Mouse (Mus musculus) lung, postnatal 4 days (tissue): ENCODE measurements around the gene Ret.

Experiments
- DNase-seq, 2 experiments: peaks; one replicate each; pipeline ENCODE4 v3.0.0; 2021

The Ret gene

GRCm38 (mm10) chr6:118173251-118173974 lies 24.1 kb downstream of the Ret start:
- DNase-seq = peak in 1 of 2 experiments; percentile 19

GRCm38 (mm10) chr6:118171386-118171785 lies 26.1 kb downstream of the Ret start:
- peak in 1 of 2 experiments; percentile 19 for DNase-seq

GRCm38 (mm10) chr6:118168106-118168505 lies 29.4 kb downstream of the Ret start:
- peak in 1 of 2 experiments; percentile 16 for DNase-seq

- DNase-seq = no peak
Observed at GRCm38 (mm10) chr6:118167013-118167412, 30.5 kb downstream of the Ret start.

GRCm38 (mm10) chr6:118165516-118165915 lies 32.0 kb downstream of the Ret start:
- DNase-seq = no peak

- no peak for DNase-seq
Observed at GRCm38 (mm10) chr6:118164691-118165090, 32.8 kb downstream of the Ret start.

- DNase-seq = no peak
Observed at GRCm38 (mm10) chr6:118163086-118163485, 34.4 kb downstream of the Ret start.

GRCm38 (mm10) chr6:118162457-118163082 lies 34.9 kb downstream of the Ret start:
- peak in 1 of 2 experiments; percentile 62 for DNase-seq

GRCm38 (mm10) chr6:118153091-118153490 lies 44.4 kb downstream of the Ret start:
- no peak for DNase-seq

- DNase-seq = no peak
Observed at GRCm38 (mm10) chr6:118150988-118151387, 46.5 kb downstream of the Ret start.

- no peak for DNase-seq
Observed at GRCm38 (mm10) chr6:118150538-118150937, 47.0 kb downstream of the Ret start.

- DNase-seq = no peak
Observed at GRCm38 (mm10) chr6:118150128-118150527, 47.4 kb downstream of the Ret start.

GRCm38 (mm10) chr6:118140961-118141360 lies 56.6 kb downstream of the Ret start:
- no peak for DNase-seq

GRCm38 (mm10) chr6:118138731-118139709 lies 58.5 kb downstream of the Ret start, which contains the start of gene Csgalnact2:
Csgalnact2 (minus strand) TSS chr6:118139140.
- DNase-seq = peak; percentile 96 to 98

- no peak for DNase-seq
Observed at GRCm38 (mm10) chr6:118137148-118137547, 60.4 kb downstream of the Ret start.

- no peak for DNase-seq
Observed at GRCm38 (mm10) chr6:118134461-118134860, 63.1 kb downstream of the Ret start.

GRCm38 (mm10) chr6:118130022-118130421 lies 67.5 kb downstream of the Ret start:
- no peak for DNase-seq

GRCm38 (mm10) chr6:118127827-118128487 lies 69.6 kb downstream of the Ret start:
- no peak for DNase-seq

GRCm38 (mm10) chr6:118127198-118127597 lies 70.3 kb downstream of the Ret start:
- no peak for DNase-seq

GRCm38 (mm10) chr6:118126577-118126976 lies 70.9 kb downstream of the Ret start:
- DNase-seq = no peak

GRCm38 (mm10) chr6:118122767-118123166 lies 74.8 kb downstream of the Ret start:
- no peak for DNase-seq

GRCm38 (mm10) chr6:118111810-118112209 lies 85.7 kb downstream of the Ret start:
- no peak for DNase-seq
